Mouse (Mus musculus): ENCODE measurements around the gene Slc7a7. TPM values are rescaled to one million over a fixed set of nuclear protein-coding genes. Genes with fewer than 3 reads are reported as not detected.
A peak's percentile ranks its signal among the peaks of the same experiment; 100 is the strongest.

Gene Slc7a7
- polyA plus RNA-seq, 2 experiments, result 4.9 to 7.8 TPM

GRCm38 (mm10) chr14:54439610-54440009 is 22.0 kb upstream of the Slc7a7 start:
- TF ChIP-seq CTCF (IDR thresholded peaks at IDR 0.05; ENCODE audit: low read depth) (no peak), EP300 (IDR thresholded peaks at IDR 0.05; ENCODE audit: low read depth) (no peak)
- Histone ChIP-seq H3K36me3 (replicated peaks; ENCODE audit: control insufficient read depth, insufficient read depth, low read depth) (no peaks in the 10 kb centered on the region), H3K27ac (no peak overlapping the region), H3K4me1 (replicated peaks; ENCODE audit: control insufficient read depth in 2 of 2, insufficient read depth in 2 of 2, low read length in 1 of 2) (peaks cover 0 to under 1% of the 10 kb centered on the region in 2 experiments; a peak in 1 of 4 replicates), H3K9ac (replicated peaks) (no peak overlapping the region), H3K27me3 (ENCODE audit: control insufficient read depth, insufficient read depth, low read length) (no peaks in the 10 kb centered on the region), H3K4me2 (ENCODE audit: low read depth) (no peak overlapping the region), H3K9me3 (ENCODE audit: control insufficient read depth, low read length) (no peaks in the 10 kb centered on the region), H3K4me3 (ENCODE audit: insufficient read depth in 1 of 2, low read depth in 2 of 2, low read length in 2 of 2) (no peak overlapping the region)
- 71% methylated on average over 7 of the region's 7 CpGs for WGBS (ENCODE audit: insufficient replicate concordance)
- no peak for DNase-seq (ENCODE audit: low read depth in 3 of 3, low spot score in 3 of 3)
- ATAC-seq (ENCODE audit: insufficient read depth), result no peak

DNA sequence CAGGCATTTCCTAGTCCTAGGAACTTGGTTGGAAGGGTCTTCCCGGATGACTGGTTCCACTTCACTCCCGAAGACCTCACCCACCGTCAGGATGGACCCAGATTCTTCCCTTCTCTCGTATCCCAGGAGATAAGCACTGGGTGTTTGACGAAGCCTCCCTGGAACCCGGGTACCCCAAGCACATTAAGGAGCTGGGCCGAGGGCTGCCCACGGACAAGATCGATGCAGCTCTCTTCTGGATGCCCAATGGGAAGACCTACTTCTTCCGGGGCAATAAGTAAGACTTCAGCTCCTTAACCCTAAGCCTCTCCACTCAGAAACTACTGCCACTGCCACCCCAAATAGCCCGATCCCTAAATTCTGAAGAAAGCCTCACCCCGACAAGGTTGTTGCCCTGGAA is 21.6 kb upstream of the Slc7a7 start:
- no peaks in the 10 kb centered on the region for H3K36me3 ChIP-seq (replicated peaks; ENCODE audit: control insufficient read depth, insufficient read depth, low read depth)
- ATAC-seq (ENCODE audit: insufficient read depth) (no peak), DNase-seq (ENCODE audit: low read depth in 3 of 3, low spot score in 3 of 3) (no peak)
- no peaks in the 10 kb centered on the region for H3K27me3 ChIP-seq (ENCODE audit: control insufficient read depth, insufficient read depth, low read length)
- no peak overlapping the region for H3K9ac ChIP-seq (replicated peaks)
- no peaks in the 10 kb centered on the region for H3K9me3 ChIP-seq (ENCODE audit: control insufficient read depth, low read length)
- H3K4me3 ChIP-seq (ENCODE audit: insufficient read depth in 1 of 2, low read depth in 2 of 2, low read length in 2 of 2), result no peak overlapping the region
- WGBS (ENCODE audit: insufficient replicate concordance), result 77% methylated on average over 12 of the region's 12 CpGs
- no peak overlapping the region for H3K4me2 ChIP-seq (ENCODE audit: low read depth)
- no peaks in the 10 kb centered on the region for H3K4me1 ChIP-seq (replicated peaks; ENCODE audit: control insufficient read depth in 2 of 2, insufficient read depth in 2 of 2, low read length in 1 of 2)
- no peak overlapping the region for H3K27ac ChIP-seq
- TF ChIP-seq CTCF (IDR thresholded peaks at IDR 0.05; ENCODE audit: low read depth) (no peak), EP300 (IDR thresholded peaks at IDR 0.05; ENCODE audit: low read depth) (no peak)

DNA sequence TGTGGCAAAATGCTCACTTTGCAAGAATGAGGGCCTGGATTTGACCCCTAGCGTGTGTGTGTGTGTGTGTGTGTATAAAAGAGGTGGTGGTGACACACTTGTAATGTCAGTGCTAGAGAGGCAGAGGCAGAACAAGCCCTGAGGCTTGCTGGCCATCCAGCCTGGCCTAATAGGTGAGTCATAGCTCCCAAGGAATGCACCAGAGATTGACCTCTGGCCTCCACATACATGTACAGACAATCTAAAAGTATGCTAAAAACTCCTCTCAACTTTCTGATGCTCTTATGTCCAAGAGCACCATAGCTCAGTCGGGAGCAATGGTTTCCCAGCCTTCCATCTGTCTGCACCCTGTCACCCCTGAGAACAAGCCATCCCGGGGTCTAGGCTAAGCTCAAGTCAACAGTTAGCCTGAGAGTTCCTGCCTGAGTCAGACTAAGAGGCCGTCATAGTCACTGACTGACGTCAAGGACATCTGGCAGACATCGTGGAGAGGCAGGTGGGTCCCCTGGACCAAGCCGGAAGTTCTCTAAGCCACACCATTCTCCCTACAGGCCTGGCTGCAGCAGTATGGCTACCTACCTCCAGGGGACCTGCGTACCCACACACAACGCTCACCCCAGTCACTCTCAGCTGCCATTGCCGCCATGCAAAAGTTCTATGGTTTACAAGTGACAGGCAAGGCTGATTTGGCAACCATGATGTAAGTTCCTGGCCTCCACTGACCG is 17.8 kb upstream of the Slc7a7 start:
- 59% methylated on average over 11 of the region's 11 CpGs for WGBS (ENCODE audit: insufficient replicate concordance)
- Histone ChIP-seq H3K27me3 (ENCODE audit: control insufficient read depth, insufficient read depth, low read length) (peaks cover 32% of the 10 kb centered on the region), H3K36me3 (replicated peaks; ENCODE audit: control insufficient read depth, insufficient read depth, low read depth) (no peaks in the 10 kb centered on the region), H3K4me1 (replicated peaks; ENCODE audit: control insufficient read depth in 2 of 2, insufficient read depth in 2 of 2, low read length in 1 of 2) (peaks cover 0 to 8% of the 10 kb centered on the region in 2 experiments; a peak in 2 of 4 replicates), H3K9me3 (ENCODE audit: control insufficient read depth, low read length) (no peaks in the 10 kb centered on the region), H3K4me2 (ENCODE audit: low read depth) (no peak overlapping the region), H3K27ac (no peak overlapping the region), H3K4me3 (ENCODE audit: insufficient read depth in 1 of 2, low read depth in 2 of 2, low read length in 2 of 2) (no peak overlapping the region), H3K9ac (replicated peaks) (no peak overlapping the region)
- no peak for DNase-seq (ENCODE audit: low read depth in 3 of 3, low spot score in 3 of 3)
- no peak for ATAC-seq (ENCODE audit: insufficient read depth)
- TF ChIP-seq EP300 (IDR thresholded peaks at IDR 0.05; ENCODE audit: low read depth) (no peak), CTCF (IDR thresholded peaks at IDR 0.05; ENCODE audit: low read depth) (no peak)

- Histone ChIP-seq H3K27me3 (ENCODE audit: control insufficient read depth, insufficient read depth, low read length) (peaks cover 33% of the 10 kb centered on the region), H3K4me3 (ENCODE audit: insufficient read depth in 1 of 2, low read depth in 2 of 2, low read length in 2 of 2) (peak overlapping the region in 1 of 2 experiments; percentile 55; a peak in 1 of 4 replicates), H3K27ac (no peak overlapping the region), H3K4me1 (replicated peaks; ENCODE audit: control insufficient read depth in 2 of 2, insufficient read depth in 2 of 2, low read length in 1 of 2) (peaks cover 0 to 15% of the 10 kb centered on the region in 2 experiments; a peak in 2 of 4 replicates), H3K9me3 (ENCODE audit: control insufficient read depth, low read length) (no peaks in the 10 kb centered on the region), H3K4me2 (ENCODE audit: low read depth) (peak overlapping the region; percentile 60), H3K9ac (replicated peaks) (no peak overlapping the region), H3K36me3 (replicated peaks; ENCODE audit: control insufficient read depth, insufficient read depth, low read depth) (no peaks in the 10 kb centered on the region; the same call in 1 of the 2 replicates)
- TF ChIP-seq EP300 (IDR thresholded peaks at IDR 0.05; ENCODE audit: low read depth), result no peak
- TF ChIP-seq CTCF (IDR thresholded peaks at IDR 0.05; ENCODE audit: low read depth), result no peak
- ATAC-seq (ENCODE audit: insufficient read depth), result peak; percentile 36; the same call in 1 of the 2 replicates
- no peak for DNase-seq (ENCODE audit: low read depth in 3 of 3, low spot score in 3 of 3)
- WGBS (ENCODE audit: insufficient replicate concordance), result 38% methylated on average over 12 of the region's 12 CpGs
Observed at GRCm38 (mm10) chr14:54433941-54434531, 16.5 kb upstream of the Slc7a7 start.

All from liver, embryonic 14.5 days (tissue).